13 mouse cellular contexts compared by ENCODE assay signal in genomic region chr17:48005091-48005490, GRCm38 (mm10). TPM values are rescaled to one million over a fixed set of nuclear protein-coding genes. Genes with fewer than 3 reads are reported as not detected.
A peak's percentile ranks its signal among the peaks of the same experiment; 100 is the strongest.
DNase-seq lines count a peak whose midpoint lies in the region; ATAC-seq and TF ChIP-seq lines count a peak whose summit lies in the region.
"Had no signal": no experiment of that assay in that cellular context is flagged by ENCODE, and none has a peak within 500 bp of the region (broad histone marks: within the 10 kb centered on the region; RNA-seq: fewer than 3 reads in every experiment).

No protein-coding gene starts in this region.

- no peak for ATAC-seq in neural tube, embryonic 11.5 days (ENCODE audit: insufficient read depth, low FRiP score, low TSS enrichment)
- ATAC-seq in neural tube, embryonic 15.5 days (ENCODE audit: low FRiP score) = no peak
- ATAC-seq in stomach, embryonic 15.5 days (ENCODE audit: insufficient read depth, low FRiP score, low read depth) = peak; percentile 65
- ATAC-seq: Patski had no signal

- H3K27me3 ChIP-seq in heart, adult 2 months (ENCODE audit: control insufficient read depth, insufficient read depth, low read length) = no peaks in the 10 kb centered on the region
- no peaks in the 10 kb centered on the region for H3K27me3 ChIP-seq in neural tube, embryonic 11.5 days (ENCODE audit: control insufficient read depth, insufficient read depth, low read length)
- peaks cover 10% of the 10 kb centered on the region; the same call in 1 of the 2 replicates for H3K27me3 ChIP-seq in neural tube, embryonic 15.5 days (replicated peaks)
- no peaks in the 10 kb centered on the region for H3K27me3 ChIP-seq in stomach, embryonic 15.5 days (replicated peaks)

- no peak overlapping the region; the same call in 1 of the 2 replicates for H3K27ac ChIP-seq in heart, adult 2 months
- H3K27ac ChIP-seq in neural tube, embryonic 11.5 days (ENCODE audit: low read depth, low read length) = 0 out of 2 replicates have a peak overlapping the region, but pooled peaks have one; percentile 4
- no peak overlapping the region for H3K27ac ChIP-seq in neural tube, embryonic 15.5 days (replicated peaks)
- H3K27ac ChIP-seq in stomach, embryonic 15.5 days = peak overlapping the region; percentile 83
- H3K27ac ChIP-seq: left cerebral cortex, adult 2 months had no signal

- H3K4me1 ChIP-seq in heart, adult 2 months (ENCODE audit: control insufficient read depth, insufficient read depth, low read length) = no peaks in the 10 kb centered on the region
- peaks cover 13% of the 10 kb centered on the region for H3K4me1 ChIP-seq in neural tube, embryonic 11.5 days (ENCODE audit: control insufficient read depth, insufficient read depth, low read length)
- peaks cover 16% of the 10 kb centered on the region for H3K4me1 ChIP-seq in neural tube, embryonic 15.5 days
- peaks cover 41% of the 10 kb centered on the region for H3K4me1 ChIP-seq in stomach, embryonic 15.5 days

- TF ChIP-seq CTCF in heart, adult 2 months (IDR thresholded peaks at IDR 0.05) = no peak

- TF ChIP-seq POLR2A in heart, adult 2 months (IDR thresholded peaks at IDR 0.05; ENCODE audit: insufficient read depth, low read depth, low read length) = no peak

- intact Hi-C loops in heart, adult 2 months (cut with DNase I) = no loop called here

- TF ChIP-seq EP300 in heart, adult 2 months (IDR thresholded peaks at IDR 0.05; ENCODE audit: insufficient read depth, low read depth, low read length) = no peak

- H3K4me2 ChIP-seq in neural tube, embryonic 11.5 days (ENCODE audit: low read depth) = no peak overlapping the region
- H3K4me2 ChIP-seq in neural tube, embryonic 15.5 days = no peak overlapping the region
- no peak overlapping the region for H3K4me2 ChIP-seq in stomach, embryonic 15.5 days

- H3K79me2 ChIP-seq in heart, adult 2 months (replicated peaks; ENCODE audit: control insufficient read depth, insufficient read depth, low read length) = no peaks in the 10 kb centered on the region

- no peaks in the 10 kb centered on the region for H3K36me3 ChIP-seq in heart, adult 2 months (ENCODE audit: control insufficient read depth, insufficient read depth, low read length)
- no peaks in the 10 kb centered on the region for H3K36me3 ChIP-seq in neural tube, embryonic 11.5 days (ENCODE audit: control insufficient read depth, insufficient read depth, low read length)
- no peaks in the 10 kb centered on the region for H3K36me3 ChIP-seq in neural tube, embryonic 15.5 days
- H3K36me3 ChIP-seq in stomach, embryonic 15.5 days = no peaks in the 10 kb centered on the region

- DNase-seq in heart, adult 11 months = peak; percentile 92
- no peak for DNase-seq in heart, adult 2 months
- DNase-seq in neural tube, embryonic 11.5 days (ENCODE audit: low spot score) = no peak
- peak; percentile 44 to 54 for DNase-seq in kidney, postnatal 4 days
- DNase-seq in adrenal gland, postnatal 14 days = no peak
- no peak for DNase-seq in frontal cortex, postnatal 25 days (ENCODE audit: low spot score in 2 of 2)
- DNase-seq: midbrain, embryonic 14.5 days had no signal

- H3K4me3 ChIP-seq in heart, adult 2 months = no peak overlapping the region
- H3K4me3 ChIP-seq in neural tube, embryonic 11.5 days (ENCODE audit: low read depth, low read length) = no peak overlapping the region
- H3K4me3 ChIP-seq in neural tube, embryonic 15.5 days (replicated peaks) = no peak overlapping the region
- H3K4me3 ChIP-seq in stomach, embryonic 15.5 days (replicated peaks) = no peak overlapping the region
- H3K4me3 ChIP-seq: left cerebral cortex, adult 2 months had no signal

- H3K9me3 ChIP-seq in neural tube, embryonic 11.5 days (ENCODE audit: control insufficient read depth, low read length) = no peaks in the 10 kb centered on the region
- no peaks in the 10 kb centered on the region for H3K9me3 ChIP-seq in neural tube, embryonic 15.5 days (replicated peaks)
- H3K9me3 ChIP-seq in stomach, embryonic 15.5 days = no peaks in the 10 kb centered on the region

- no peak overlapping the region for H3K9ac ChIP-seq in heart, adult 2 months (ENCODE audit: low read depth, low read length)
- no peak overlapping the region for H3K9ac ChIP-seq in neural tube, embryonic 11.5 days (ENCODE audit: low read length)
- no peak overlapping the region for H3K9ac ChIP-seq in neural tube, embryonic 15.5 days (replicated peaks)
- H3K9ac ChIP-seq in stomach, embryonic 15.5 days = no peak overlapping the region

- WGBS in heart, adult 2 months = 35% methylated on average over 8 of the region's 8 CpGs
- WGBS in neural tube, embryonic 11.5 days = 26% methylated on average over 8 of the region's 8 CpGs
- 45% methylated on average over 8 of the region's 8 CpGs for WGBS in neural tube, embryonic 15.5 days
- WGBS in stomach, embryonic 15.5 days = 30% methylated on average over 8 of the region's 8 CpGs

RNA-seq across cellular contexts. Expression of gene 1700122O11Rik, which starts 33.0 kb away (rescaled TPM):
- not detected for total RNA-seq in heart, adult 2 months (2021)
- polyA plus RNA-seq in heart, adult 2 months (2012; rRNA removed) = not detected in 2 replicates
- not detected in 2 replicates for polyA plus RNA-seq in neural tube, embryonic 11.5 days (2014; fragmentation: Nextera tagmentation; extraction: Ambion mirVana)
- not detected in 2 replicates for polyA plus RNA-seq in neural tube, embryonic 15.5 days (2015; fragmentation: Nextera tagmentation; extraction: Ambion mirVana)
- polyA plus RNA-seq in stomach, embryonic 15.5 days (2015; fragmentation: Nextera tagmentation; extraction: Ambion mirVana) = 0.18 TPM in 1 of 2 replicates, not detected in the other
- not detected in 2 replicates for total RNA-seq in adrenal gland, postnatal 14 days (2021)
- total RNA-seq: heart, adult 18-20 months; left cerebral cortex, adult 2 months had no signal
- polyA plus RNA-seq: brain, embryonic 14.5 days; midbrain, embryonic 14.5 days; Patski had no signal

Comparison
In these comparisons a context has a peak if more than half of its experiments do, and no peak if none do; other contexts are left out.
1. DNase-seq: peak in heart, adult 11 months (single experiment) and kidney, postnatal 4 days (2 of 2); none in heart, adult 2 months (0 of 2), neural tube, embryonic 11.5 days (single experiment), adrenal gland, postnatal 14 days (single experiment) and frontal cortex, postnatal 25 days (0 of 2).
2. H3K27ac ChIP-seq: peak in neural tube, embryonic 11.5 days (single experiment) and stomach, embryonic 15.5 days (single experiment); none in heart, adult 2 months (single experiment) and neural tube, embryonic 15.5 days (single experiment).